Mouse (Mus musculus): ENCODE results near the gene Rfx3. TPM values are rescaled to one million over a fixed set of nuclear protein-coding genes. Genes with fewer than 3 reads are reported as not detected.

Rfx3 gene
- polyA plus RNA-seq, 1 experiment from 2014 or later = 41.7 TPM

DNA sequence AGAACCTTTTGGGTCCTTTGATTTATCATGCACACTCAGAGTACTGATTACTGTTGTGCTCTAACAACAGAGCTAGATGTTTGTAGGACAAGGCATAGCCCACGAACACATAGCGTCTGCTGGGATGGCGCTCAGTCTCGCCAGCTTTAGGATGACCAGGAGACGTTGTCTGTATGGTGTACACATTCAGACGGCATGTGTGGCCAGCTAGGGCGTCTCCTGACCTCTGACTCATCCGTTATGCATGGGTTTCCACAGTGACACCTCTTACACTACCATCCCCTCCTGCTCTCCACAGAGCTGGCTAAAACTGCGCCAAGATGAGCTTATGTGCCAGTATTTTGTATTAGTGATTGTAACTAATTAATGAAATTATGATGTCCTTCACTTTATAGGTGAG is 108.4 kb downstream of the Rfx3 start:
- Histone ChIP-seq H3K4me2 (ENCODE audit: low read depth, low read length, severe bottlenecking) (no peak overlapping the region), H3K9me3 (ENCODE audit: control insufficient read depth, low read length) (no peaks in the 10 kb centered on the region), H3K27me3 (ENCODE audit: control insufficient read depth, insufficient read depth, low read length) (peaks cover 15% of the 10 kb centered on the region; the same call in 1 of the 2 replicates), H3K4me1 (replicated peaks; ENCODE audit: control insufficient read depth, insufficient read depth, low read length) (0 out of 2 replicates have a peak, but pooled peaks cover 3% of the 10 kb centered on the region), H3K36me3 (ENCODE audit: control insufficient read depth, insufficient read depth, low read length) (no peaks in the 10 kb centered on the region), H3K9ac (ENCODE audit: low read length) (no peak overlapping the region), H3K27ac (ENCODE audit: low read depth, low read length) (no peak overlapping the region), H3K4me3 (ENCODE audit: low read depth, low read length) (no peak overlapping the region)
- ATAC-seq (replicated peaks; ENCODE audit: low FRiP score) (no peak), DNase-seq (ENCODE audit: low spot score) (no peak)
- 85% methylated on average over 9 of the region's 9 CpGs for WGBS

GRCm38 (mm10) chr19:27901693-27902092 is 109.3 kb downstream of the Rfx3 start:
- 0 out of 2 replicates have a peak, but pooled peaks cover 3% of the 10 kb centered on the region for H3K4me1 ChIP-seq (replicated peaks; ENCODE audit: control insufficient read depth, insufficient read depth, low read length)
- H3K36me3 ChIP-seq (ENCODE audit: control insufficient read depth, insufficient read depth, low read length) = no peaks in the 10 kb centered on the region
- no peak overlapping the region for H3K4me3 ChIP-seq (ENCODE audit: low read depth, low read length)
- H3K27me3 ChIP-seq (ENCODE audit: control insufficient read depth, insufficient read depth, low read length) = peaks cover 10% of the 10 kb centered on the region; the same call in 1 of the 2 replicates
- no peak overlapping the region for H3K27ac ChIP-seq (ENCODE audit: low read depth, low read length)
- H3K9ac ChIP-seq (ENCODE audit: low read length) = no peak overlapping the region
- 92% methylated on average over 6 of the region's 6 CpGs for WGBS
- H3K4me2 ChIP-seq (ENCODE audit: low read depth, low read length, severe bottlenecking) = no peak overlapping the region
- no peak for DNase-seq (ENCODE audit: low spot score)
- no peak for ATAC-seq (replicated peaks; ENCODE audit: low FRiP score)
- H3K9me3 ChIP-seq (ENCODE audit: control insufficient read depth, low read length) = no peaks in the 10 kb centered on the region

- Histone ChIP-seq H3K4me3 (ENCODE audit: low read depth, low read length) (no peak overlapping the region), H3K4me2 (ENCODE audit: low read depth, low read length, severe bottlenecking) (no peak overlapping the region), H3K9me3 (ENCODE audit: control insufficient read depth, low read length) (no peaks in the 10 kb centered on the region), H3K36me3 (ENCODE audit: control insufficient read depth, insufficient read depth, low read length) (no peaks in the 10 kb centered on the region), H3K4me1 (replicated peaks; ENCODE audit: control insufficient read depth, insufficient read depth, low read length) (no peaks in the 10 kb centered on the region), H3K9ac (ENCODE audit: low read length) (no peak overlapping the region), H3K27ac (ENCODE audit: low read depth, low read length) (no peak overlapping the region), H3K27me3 (ENCODE audit: control insufficient read depth, insufficient read depth, low read length) (no peaks in the 10 kb centered on the region)
- DNase-seq (ENCODE audit: low spot score) = no peak
- ATAC-seq (replicated peaks; ENCODE audit: low FRiP score) = no peak
- WGBS = 76% methylated on average over 3 of the region's 3 CpGs
Observed at GRCm38 (mm10) chr19:27884520-27884919, 126.4 kb downstream of the Rfx3 start.

DNA sequence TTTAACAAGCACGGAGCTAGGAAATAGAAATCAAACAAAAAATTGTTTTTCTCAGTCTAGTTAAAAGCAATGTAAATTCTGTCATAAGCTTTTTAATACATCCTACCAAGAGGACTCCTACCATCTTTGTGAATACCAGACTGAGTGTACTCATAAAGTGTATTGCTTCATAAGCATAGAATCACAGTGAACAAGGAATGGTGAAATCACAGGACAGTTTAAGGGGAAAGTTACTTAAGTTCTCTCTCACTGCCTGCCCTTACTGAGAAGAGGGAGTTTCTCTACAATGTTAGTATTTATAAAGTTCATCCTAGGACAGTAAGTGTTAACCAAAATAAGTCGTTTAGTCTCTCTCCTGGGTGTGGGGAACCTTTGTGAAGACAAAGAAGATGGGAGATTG is 133.5 kb downstream of the Rfx3 start:
- ATAC-seq (replicated peaks; ENCODE audit: low FRiP score) (no peak), DNase-seq (ENCODE audit: low spot score) (no peak)
- H3K9ac ChIP-seq (ENCODE audit: low read length) = no peak overlapping the region
- H3K27me3 ChIP-seq (ENCODE audit: control insufficient read depth, insufficient read depth, low read length) = no peaks in the 10 kb centered on the region
- H3K27ac ChIP-seq (ENCODE audit: low read depth, low read length) = no peak overlapping the region
- H3K4me3 ChIP-seq (ENCODE audit: low read depth, low read length) = no peak overlapping the region
- no peak overlapping the region for H3K4me2 ChIP-seq (ENCODE audit: low read depth, low read length, severe bottlenecking)
- WGBS = 85% methylated on average over 2 of the region's 2 CpGs
- no peaks in the 10 kb centered on the region for H3K4me1 ChIP-seq (replicated peaks; ENCODE audit: control insufficient read depth, insufficient read depth, low read length)
- no peaks in the 10 kb centered on the region for H3K36me3 ChIP-seq (ENCODE audit: control insufficient read depth, insufficient read depth, low read length)
- no peaks in the 10 kb centered on the region for H3K9me3 ChIP-seq (ENCODE audit: control insufficient read depth, low read length)

DNA sequence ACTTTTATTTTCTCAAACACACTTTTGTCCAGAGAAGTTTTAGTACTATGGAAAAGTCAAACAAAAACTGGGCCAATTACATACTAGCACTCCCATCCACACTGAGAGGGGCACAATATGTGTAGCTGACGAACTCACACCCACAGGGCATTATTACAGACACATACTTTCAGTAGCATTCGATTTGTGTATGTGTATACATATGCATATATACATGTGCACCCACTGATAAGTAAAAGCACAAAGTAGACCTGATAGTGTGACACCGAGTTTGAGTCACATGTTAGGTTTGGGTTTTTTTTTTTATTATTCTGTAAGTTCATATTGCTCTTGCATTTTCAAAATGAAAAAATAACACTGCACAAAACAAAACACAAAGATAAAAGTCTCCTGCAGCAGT is 140.2 kb downstream of the Rfx3 start:
- ATAC-seq (replicated peaks; ENCODE audit: low FRiP score) = no peak
- no peaks in the 10 kb centered on the region for H3K27me3 ChIP-seq (ENCODE audit: control insufficient read depth, insufficient read depth, low read length)
- 89% methylated on average over 3 of the region's 3 CpGs for WGBS

GRCm38 (mm10) chr19:27859641-27860040 is 151.3 kb downstream of the Rfx3 start:
- H3K36me3 ChIP-seq (ENCODE audit: control insufficient read depth, insufficient read depth, low read length) = no peaks in the 10 kb centered on the region
- no peak overlapping the region for H3K27ac ChIP-seq (ENCODE audit: low read depth, low read length)
- H3K4me2 ChIP-seq (ENCODE audit: low read depth, low read length, severe bottlenecking) = no peak overlapping the region
- H3K9me3 ChIP-seq (ENCODE audit: control insufficient read depth, low read length) = no peaks in the 10 kb centered on the region
- DNase-seq (ENCODE audit: low spot score) (no peak), ATAC-seq (replicated peaks; ENCODE audit: low FRiP score) (no peak)
- H3K27me3 ChIP-seq (ENCODE audit: control insufficient read depth, insufficient read depth, low read length) = no peaks in the 10 kb centered on the region
- H3K9ac ChIP-seq (ENCODE audit: low read length) = no peak overlapping the region
- no peaks in the 10 kb centered on the region for H3K4me1 ChIP-seq (replicated peaks; ENCODE audit: control insufficient read depth, insufficient read depth, low read length)
- H3K4me3 ChIP-seq (ENCODE audit: low read depth, low read length) = no peak overlapping the region

More for the DNA sequence above, 140.2 kb downstream of the Rfx3 start:
- Histone ChIP-seq H3K4me3 (ENCODE audit: low read depth, low read length) (no peak overlapping the region), H3K9ac (ENCODE audit: low read length) (no peak overlapping the region), H3K4me1 (replicated peaks; ENCODE audit: control insufficient read depth, insufficient read depth, low read length) (no peaks in the 10 kb centered on the region), H3K36me3 (ENCODE audit: control insufficient read depth, insufficient read depth, low read length) (no peaks in the 10 kb centered on the region), H3K4me2 (ENCODE audit: low read depth, low read length, severe bottlenecking) (no peak overlapping the region), H3K27ac (ENCODE audit: low read depth, low read length) (no peak overlapping the region), H3K9me3 (ENCODE audit: control insufficient read depth, low read length) (no peaks in the 10 kb centered on the region)
- no peak for DNase-seq (ENCODE audit: low spot score)

DNA sequence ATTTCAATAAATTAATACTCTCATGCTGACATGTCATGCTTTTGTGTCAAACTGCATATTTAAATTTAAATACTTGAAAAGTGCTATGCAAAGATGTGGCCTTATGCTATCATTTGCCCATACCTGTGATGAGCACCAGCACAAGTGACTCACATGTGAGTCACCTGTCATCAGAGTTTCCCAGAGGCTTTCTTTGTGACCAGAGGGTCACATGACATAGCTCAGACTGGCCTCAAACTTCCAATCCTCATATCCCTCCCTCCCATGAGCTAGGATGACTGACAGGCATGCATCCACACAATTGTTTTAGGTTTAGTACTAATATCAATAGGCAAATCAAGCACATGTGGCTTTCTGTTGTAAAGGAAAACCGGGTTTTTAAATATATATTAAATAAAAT is 162.0 kb downstream of the Rfx3 start:
- no peak overlapping the region for H3K4me2 ChIP-seq (ENCODE audit: low read depth, low read length, severe bottlenecking)
- no peaks in the 10 kb centered on the region for H3K27me3 ChIP-seq (ENCODE audit: control insufficient read depth, insufficient read depth, low read length)
- no peaks in the 10 kb centered on the region for H3K36me3 ChIP-seq (ENCODE audit: control insufficient read depth, insufficient read depth, low read length)
- no peaks in the 10 kb centered on the region for H3K9me3 ChIP-seq (ENCODE audit: control insufficient read depth, low read length)
- H3K9ac ChIP-seq (ENCODE audit: low read length) = no peak overlapping the region
- no peak overlapping the region for H3K4me3 ChIP-seq (ENCODE audit: low read depth, low read length)
- no peak overlapping the region for H3K27ac ChIP-seq (ENCODE audit: low read depth, low read length)
- 91% methylated on average over 1 of the region's 1 CpGs for WGBS
- ATAC-seq (replicated peaks; ENCODE audit: low FRiP score) (no peak), DNase-seq (ENCODE audit: low spot score) (no peak)
- no peaks in the 10 kb centered on the region for H3K4me1 ChIP-seq (replicated peaks; ENCODE audit: control insufficient read depth, insufficient read depth, low read length)

GRCm38 (mm10) chr19:27847055-27847454 is 163.9 kb downstream of the Rfx3 start:
- H3K9ac ChIP-seq (ENCODE audit: low read length) = no peak overlapping the region
- H3K4me1 ChIP-seq (replicated peaks; ENCODE audit: control insufficient read depth, insufficient read depth, low read length) = no peaks in the 10 kb centered on the region
- DNase-seq (ENCODE audit: low spot score) = no peak
- H3K27me3 ChIP-seq (ENCODE audit: control insufficient read depth, insufficient read depth, low read length) = no peaks in the 10 kb centered on the region
- H3K9me3 ChIP-seq (ENCODE audit: control insufficient read depth, low read length) = no peaks in the 10 kb centered on the region
- H3K36me3 ChIP-seq (ENCODE audit: control insufficient read depth, insufficient read depth, low read length) = no peaks in the 10 kb centered on the region
- H3K4me3 ChIP-seq (ENCODE audit: low read depth, low read length) = no peak overlapping the region
- WGBS = 91% methylated on average over 4 of the region's 4 CpGs
- H3K27ac ChIP-seq (ENCODE audit: low read depth, low read length) = no peak overlapping the region
- ATAC-seq (replicated peaks; ENCODE audit: low FRiP score) = no peak
- no peak overlapping the region for H3K4me2 ChIP-seq (ENCODE audit: low read depth, low read length, severe bottlenecking)

DNA sequence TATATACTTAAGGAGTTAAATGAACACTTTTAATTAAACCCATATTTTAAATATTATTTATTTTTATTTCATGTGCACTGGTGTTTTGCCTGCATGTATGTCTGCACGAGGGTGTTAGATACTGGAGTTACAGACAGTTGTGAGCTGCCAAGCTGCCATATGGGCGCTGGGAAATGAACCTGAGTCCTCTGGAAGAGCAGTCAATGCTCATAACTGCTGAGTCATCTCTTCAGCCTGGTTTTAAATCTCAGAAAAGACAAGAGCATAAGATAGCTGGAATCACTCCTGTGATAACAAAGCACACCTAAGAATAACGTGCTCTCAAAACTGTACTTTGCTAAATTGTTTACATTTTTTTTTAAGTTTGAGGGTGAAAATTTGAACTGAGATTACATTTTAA is 172.3 kb downstream of the Rfx3 start:
- no peak for DNase-seq (ENCODE audit: low spot score)
- Histone ChIP-seq H3K27me3 (ENCODE audit: control insufficient read depth, insufficient read depth, low read length) (no peaks in the 10 kb centered on the region), H3K9ac (ENCODE audit: low read length) (no peak overlapping the region), H3K9me3 (ENCODE audit: control insufficient read depth, low read length) (no peaks in the 10 kb centered on the region), H3K36me3 (ENCODE audit: control insufficient read depth, insufficient read depth, low read length) (no peaks in the 10 kb centered on the region), H3K4me3 (ENCODE audit: low read depth, low read length) (no peak overlapping the region), H3K27ac (ENCODE audit: low read depth, low read length) (no peak overlapping the region), H3K4me1 (replicated peaks; ENCODE audit: control insufficient read depth, insufficient read depth, low read length) (no peaks in the 10 kb centered on the region), H3K4me2 (ENCODE audit: low read depth, low read length, severe bottlenecking) (no peak overlapping the region)
- ATAC-seq (replicated peaks; ENCODE audit: low FRiP score) = no peak
- WGBS = 83% methylated on average over 3 of the region's 3 CpGs

All from forebrain, embryonic 11.5 days (tissue).